Mouse (Mus musculus) T-cell, adult 2 months (primary cell): ENCODE data around the gene Clip3.

Source experiments
- DNase-seq: peaks from one replicate; pipeline ENCODE4 v3.0.0; 2022; ENCODE audit warnings: low spot score

The Clip3 gene

DNA sequence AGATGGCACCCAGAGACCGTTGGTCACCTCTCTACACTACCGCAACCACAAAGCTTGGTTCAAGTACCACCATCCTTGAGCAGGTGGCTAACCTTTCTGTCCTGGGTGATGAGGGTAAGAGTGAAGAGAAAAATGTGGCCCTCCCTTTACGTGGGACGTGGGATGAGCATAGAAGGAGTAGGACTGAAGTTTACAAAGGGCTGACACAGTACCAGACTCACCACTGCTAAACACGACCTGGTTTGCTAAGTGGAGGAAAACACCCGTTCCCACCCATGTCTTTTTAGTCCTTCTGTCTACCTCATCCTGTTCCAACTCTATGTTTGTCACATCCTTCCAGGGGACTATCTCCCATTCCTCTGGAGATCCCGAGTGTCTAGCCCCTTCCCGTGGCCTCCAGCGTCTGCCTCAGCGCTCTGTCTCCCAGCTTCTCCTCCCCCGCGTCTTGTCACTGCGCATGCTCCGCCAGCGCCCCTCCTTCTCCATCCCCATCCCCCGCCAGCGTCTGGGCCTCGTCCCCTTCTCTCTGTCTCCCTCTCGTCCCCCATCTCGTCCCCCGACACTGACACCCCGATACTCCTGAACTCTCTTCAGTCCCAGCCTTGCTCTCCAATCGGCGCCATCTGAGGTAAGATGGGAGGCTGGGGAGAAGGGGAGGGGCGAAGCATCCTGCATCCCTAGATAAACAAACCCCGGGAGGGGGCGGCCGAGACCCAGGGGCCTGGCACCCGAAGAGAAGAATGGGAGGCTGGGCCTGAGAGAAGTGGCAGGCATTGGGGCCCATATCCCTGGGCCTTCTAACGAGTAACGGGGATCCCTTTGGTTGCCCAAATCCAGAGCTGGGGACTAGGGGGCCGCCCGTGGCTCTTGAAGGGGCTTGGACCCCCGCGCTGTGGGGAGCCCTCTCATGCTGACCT is at the start of gene Clip3:
Gene Clip3, plus strand, starts transcription at position 514 of the 917 bp plus-strand sequence.
- DNase-seq: peak; percentile 16

DNA sequence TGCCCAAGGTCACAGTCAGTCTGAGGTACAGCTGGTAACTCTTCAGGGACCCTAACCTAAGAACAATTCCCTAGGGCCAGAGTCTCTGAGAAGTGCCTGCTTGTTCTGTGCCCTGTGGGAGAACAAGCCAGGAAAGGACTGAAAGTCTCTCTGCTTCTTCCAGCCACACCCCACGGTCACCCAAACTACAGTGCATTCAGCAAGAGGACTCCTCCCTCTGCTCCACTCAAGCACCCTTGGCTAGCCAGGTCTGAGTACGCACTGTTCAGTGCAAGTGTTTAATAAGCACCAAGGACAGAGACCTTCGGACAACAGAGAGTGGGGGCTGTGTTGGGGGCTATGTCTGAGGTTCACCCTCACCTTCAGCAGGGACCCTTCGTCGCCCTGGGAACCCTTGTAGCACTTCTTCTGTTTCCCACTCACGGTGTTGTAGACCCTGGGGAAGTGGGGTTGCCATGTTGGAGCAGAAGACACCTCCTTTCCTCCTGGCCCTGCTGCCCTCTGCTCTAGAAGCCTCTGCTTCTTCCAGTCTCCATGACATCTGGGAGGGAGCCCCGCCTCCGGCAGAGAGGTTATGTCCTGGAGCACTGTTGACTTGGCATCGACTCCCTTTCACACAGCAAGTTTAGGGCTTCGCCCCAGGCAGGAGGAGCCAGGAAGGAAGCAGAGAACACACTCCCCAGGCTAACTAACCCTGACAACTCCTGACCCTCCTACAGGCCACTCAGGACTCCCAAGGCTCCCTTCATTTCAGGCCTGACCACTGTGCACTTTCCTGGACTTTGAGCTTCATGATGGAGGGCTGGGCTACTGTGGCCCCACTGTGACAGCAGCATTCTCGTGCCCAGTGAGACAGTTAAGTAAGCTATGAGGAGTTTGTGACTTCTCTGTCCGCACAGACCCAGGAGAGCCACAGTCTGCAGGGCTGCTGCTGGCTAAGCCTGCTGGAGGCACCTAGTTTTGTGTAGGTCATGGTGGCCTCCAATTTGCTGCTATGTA is 39.3 kb upstream of the Clip3 start:
- DNase-seq: no peak

DNA sequence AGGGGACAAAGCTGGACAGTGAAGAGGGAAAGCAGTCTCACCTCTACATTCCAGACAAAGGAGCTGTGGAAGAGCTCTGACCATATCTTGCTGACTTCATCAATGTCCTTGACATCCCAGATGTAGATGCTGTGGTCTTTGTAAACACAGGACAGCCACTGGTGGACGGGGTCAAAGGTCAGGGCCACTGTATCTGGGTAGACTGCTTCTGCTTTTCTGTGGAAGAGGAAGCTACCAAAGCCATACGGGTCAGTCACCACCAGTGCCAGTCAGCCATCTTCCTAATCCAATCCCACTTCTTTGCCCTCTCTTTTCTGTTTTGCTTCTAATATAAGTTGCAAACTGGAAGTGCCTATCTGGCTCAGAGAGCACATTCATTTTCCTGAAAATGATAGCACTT is 26.5 kb upstream of the Clip3 start:
- DNase-seq: no peak

DNA sequence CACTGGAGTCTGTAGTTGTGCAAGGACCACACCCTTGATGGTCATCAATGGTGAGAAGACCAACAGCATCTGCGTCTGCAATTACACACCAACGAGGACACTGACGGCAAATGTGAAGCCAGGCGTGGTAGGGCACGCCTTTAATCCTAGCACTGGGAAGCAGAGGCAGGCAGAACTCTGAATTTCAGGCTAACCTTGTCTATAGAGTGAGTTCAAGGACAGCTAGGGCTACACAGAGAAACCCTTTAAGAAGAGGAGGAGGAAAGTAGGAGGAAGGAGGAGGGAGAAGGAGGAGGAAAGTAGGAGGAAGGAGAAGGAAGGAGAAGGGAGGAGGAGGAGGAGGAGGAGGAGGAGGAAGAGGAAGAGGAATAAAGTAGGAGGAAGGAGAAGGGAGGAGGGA is 26.0 kb upstream of the Clip3 start:
- DNase-seq: no peak

DNA sequence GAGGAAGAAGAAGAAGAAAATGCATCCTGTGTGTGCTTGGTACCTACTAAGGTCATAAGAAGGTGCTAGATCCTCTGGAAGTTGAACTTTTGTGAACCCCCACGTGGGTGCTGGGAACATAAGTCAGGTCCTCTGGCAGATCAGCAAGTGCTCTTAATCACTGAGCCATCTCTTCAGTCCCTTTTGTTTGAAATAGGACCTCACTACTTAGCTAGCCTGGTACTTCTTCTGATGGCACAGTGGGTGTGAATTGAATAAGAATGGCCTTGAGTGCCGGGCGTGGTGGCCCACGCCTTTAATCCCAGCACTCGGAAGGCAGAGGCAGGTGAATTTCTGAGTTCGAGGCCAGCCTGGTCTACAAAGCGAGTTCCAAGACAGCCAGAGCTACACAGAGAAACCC is 25.6 kb upstream of the Clip3 start:
- DNase-seq: no peak

DNA sequence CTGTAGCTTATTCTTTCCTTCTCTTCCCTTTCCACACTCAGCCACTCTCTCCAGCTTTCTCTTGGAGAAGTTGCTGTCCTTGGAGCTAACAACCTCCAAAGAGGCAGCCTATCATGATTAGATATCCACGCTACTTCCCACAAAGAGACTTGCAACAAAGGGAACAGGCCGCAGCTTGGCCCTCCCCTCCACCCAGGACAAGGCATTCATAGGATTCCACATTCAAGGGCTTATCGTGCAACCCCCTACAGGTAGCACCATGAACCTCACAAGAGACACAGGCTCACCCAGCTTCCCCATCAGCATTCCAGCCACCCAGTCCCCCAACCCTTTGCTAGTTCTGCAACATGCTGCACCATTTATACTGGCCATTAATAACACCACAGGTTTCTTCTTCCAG is 24.7 kb upstream of the Clip3 start:
- DNase-seq: no peak

DNA sequence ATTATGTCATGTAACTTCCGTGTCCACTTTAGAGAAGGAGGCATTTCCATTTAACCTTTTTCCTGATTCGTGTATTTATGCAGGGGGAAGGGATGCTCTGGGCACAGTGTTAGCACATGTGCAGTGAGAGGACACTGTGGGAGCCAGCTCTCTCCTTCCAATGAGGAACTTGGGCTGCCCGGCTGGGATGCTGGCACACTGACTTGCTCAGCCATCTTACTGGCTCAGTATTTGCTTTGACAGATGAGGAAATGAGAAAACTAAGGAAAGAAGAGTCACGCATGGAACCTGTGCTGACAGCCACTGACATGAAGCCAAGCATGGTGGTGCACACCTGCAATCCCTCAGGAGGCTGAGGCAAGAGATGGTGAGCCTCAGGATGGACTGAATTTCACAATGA is 21.9 kb upstream of the Clip3 start:
- no peak for DNase-seq

DNA sequence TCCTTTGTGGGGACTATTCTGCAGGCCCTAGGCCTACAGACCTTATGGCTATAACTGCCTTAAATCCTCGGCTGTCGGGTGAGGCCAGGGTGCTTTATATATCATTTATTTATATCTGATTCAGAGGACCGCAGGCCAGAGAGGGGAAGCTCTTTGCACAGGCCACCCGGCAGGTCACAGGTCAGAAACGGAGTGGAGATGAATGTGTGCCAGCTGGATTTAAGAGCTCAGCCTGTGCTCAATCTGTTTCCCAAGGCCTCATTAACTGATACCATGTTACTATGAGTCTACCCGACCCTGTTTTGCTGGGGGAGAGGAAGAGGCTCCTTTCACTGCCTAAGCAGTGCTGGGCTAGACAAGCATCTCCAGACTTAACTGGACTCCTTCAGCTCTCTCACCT is 17.1 kb upstream of the Clip3 start:
- no peak for DNase-seq

DNA sequence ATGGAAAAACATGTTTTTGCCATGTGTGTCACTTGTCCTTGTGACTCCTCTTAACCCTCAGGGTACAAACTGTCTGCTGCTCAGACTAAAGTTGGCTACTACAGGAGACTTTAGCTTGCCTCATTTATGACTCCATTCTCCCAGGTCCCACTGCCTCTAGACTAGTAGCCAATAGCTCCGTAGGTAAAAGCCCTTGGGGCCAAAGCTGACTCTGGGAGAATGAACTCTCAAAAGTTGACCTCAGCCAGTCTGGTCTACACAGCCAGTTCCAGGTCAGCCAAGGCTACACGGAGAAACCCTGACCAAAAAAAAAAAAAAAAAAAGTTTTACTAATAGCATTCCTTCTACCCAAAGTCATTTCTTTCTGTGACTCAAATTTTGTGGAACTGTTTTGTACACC is 12.6 kb upstream of the Clip3 start:
- no peak for DNase-seq

DNA sequence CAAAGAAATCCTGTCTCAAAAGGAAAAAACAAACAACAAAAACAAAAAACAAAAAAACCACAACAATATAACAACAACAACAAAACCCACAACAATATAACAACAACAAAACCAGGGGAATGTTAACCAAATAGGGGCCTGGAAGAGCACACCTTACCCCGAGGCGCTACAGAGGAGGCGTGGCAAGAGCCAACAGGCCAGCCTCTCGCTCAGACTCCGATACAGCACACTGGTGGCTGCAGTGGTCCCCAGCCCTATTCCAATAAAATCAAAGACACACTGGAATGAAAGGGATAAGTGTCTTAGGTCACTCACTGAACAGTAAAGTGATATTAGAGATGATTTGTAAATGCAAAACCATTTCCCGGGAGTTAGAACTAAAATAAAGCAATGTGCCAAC is 12.0 kb upstream of the Clip3 start:
- no peak for DNase-seq

DNA sequence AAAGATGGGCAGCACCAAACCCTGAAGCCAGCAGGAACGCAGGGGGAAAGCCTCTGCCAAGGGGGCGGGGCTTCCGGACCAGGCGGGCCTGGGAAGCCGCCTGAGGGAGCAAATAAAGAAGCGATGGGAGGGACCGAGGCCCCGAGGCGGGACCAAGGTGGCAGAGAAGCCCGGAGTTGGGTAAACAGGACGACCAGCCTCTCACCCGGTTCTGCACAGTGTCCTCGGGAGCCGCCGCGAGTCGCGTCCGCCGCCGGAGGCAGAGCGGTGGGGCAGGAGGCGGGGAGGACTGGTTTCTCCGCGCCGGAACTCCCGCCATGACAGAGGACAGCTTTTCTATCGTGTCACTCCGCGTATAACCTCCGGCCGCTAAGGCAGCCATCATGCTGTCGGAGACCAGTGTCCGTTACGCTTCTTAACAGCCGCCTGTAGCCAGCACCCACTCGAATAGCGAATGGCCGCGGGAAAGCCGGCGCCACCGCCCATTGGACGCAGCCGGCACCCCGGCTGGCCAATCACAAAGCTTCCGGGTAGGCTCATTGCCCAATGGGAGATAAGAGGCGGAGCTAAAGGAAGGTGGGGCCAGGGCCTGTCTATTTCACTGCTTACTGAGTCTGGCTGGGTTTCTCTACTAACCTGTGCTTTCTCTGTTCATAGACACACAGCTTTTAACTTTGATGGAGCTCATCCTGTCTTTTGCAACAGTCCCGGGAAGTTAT is 11.4 kb upstream of the Clip3 start, which contains the start of the genes Thap8 and Wdr62:
Gene Thap8, plus strand, starts transcription at position 144 of the 719 bp plus-strand sequence.
Gene Wdr62, minus strand, starts transcription at position 469 of the 719 bp plus-strand sequence.
- DNase-seq: peak; percentile 91

DNA sequence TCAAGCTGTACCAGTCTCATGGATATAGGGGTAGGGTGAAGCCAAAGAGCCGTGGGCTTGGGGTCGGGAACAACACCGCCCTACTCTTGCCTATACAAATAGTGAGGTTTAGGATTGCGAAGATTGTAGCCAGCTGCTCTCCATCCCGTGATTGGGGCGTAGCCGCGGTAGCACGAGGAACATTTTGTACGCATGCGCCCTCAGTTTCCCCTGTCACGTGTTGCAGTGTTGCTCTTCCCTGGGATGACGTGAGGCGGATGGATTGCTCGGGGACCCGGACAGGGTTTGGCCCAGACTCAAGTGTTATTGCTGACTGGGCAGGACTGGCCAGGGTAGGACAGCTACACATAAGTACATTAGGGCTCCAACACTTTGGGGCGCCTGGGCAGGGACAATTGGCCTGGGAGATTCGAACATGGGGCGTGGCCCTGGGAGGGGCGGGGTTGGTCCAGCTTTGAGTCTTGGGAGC is 10.8 kb upstream of the Clip3 start:
- peak; percentile 84 for DNase-seq

DNA sequence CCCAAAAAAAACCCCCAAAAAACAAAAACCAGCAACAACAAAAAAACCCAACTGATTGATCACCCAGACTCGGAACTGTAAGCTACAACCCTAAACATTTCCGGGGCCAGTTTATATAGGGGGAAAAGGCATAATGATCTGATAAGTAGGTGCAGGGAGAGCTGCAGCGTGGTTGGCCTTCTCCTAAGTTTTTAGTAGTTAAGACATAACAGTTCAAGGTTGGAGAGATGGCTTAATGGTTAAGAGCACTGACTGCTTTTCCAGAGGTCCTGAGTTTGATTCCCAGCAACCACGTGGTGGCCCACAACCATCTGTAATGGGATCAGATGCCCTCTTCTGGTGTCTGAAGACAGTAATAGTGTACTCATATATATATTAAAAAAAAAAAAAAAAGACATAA is 10.0 kb upstream of the Clip3 start:
- DNase-seq: no peak

DNA sequence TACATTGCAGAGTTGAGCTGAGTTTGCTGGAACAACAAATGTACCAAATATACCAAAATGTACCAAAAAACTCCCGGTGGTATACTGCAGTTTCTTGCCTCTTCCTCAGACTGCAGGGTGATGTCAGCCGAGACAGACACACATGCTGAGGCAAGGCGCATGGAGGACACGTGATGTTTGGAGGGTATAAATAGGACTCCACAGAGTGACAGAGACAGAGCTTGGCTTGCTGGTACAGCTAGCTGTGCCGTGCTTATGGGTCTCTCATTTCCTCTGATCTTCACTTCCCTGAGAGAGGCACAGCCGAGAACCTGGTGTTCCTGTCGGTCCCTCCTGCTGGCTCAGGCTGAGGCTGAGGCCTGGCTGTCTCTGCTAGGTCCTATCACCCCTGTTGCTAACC is 8.8 kb upstream of the Clip3 start:
- DNase-seq: no peak

DNA sequence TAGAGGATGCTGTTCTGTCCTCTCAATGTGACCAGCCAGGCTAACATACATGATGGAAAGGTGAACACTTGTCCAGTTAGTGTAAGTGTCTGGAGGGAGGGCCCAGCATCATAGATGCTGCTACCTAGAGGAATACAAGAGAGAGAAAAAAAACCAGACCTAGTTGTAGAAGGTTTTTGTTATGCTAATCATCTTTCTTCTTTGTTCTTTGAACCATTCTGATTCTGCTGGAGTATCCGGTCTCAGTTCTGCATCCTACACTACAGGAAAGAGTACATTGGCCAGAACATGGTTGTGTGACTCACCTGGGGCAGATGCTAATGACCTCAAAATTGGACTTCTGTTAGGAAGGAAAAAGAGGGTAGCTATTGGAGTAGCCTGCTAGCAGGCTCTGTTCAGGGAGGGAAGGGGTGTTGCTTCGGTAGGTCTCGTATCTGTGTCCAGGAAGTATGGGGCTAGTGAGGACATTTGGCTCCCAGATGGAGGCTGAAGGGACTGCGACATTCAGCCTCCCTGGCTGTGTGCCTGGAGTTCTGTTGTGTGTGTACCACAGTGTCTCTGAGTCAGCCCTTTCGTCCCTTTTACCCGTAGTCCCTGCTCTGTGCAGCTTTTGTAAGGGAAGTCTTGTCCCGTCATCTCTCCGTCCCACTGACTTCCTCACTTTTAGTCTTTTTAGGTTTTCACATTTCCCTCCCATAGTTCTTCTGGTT is 4.7 kb upstream of the Clip3 start:
- DNase-seq: no peak

DNA sequence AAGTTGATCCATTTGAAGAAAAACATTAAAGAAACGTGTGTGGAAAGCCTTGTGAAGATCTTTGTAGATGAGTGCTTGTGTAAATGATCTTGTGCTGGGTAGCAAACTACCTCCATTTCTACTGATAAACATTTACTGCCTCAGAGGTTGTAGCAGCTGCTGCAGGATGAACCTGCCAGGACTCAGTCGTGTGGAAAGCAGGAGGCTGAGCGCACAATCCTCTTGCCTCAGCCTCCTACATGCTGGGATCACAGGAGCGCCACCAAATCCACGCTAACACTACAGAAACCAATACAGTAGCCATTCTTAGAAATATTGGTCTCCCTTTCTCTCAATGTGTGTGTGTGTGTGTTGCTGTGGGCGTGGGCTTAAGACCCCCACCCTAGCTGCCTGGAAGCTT is 3.5 kb upstream of the Clip3 start:
- no peak for DNase-seq

DNA sequence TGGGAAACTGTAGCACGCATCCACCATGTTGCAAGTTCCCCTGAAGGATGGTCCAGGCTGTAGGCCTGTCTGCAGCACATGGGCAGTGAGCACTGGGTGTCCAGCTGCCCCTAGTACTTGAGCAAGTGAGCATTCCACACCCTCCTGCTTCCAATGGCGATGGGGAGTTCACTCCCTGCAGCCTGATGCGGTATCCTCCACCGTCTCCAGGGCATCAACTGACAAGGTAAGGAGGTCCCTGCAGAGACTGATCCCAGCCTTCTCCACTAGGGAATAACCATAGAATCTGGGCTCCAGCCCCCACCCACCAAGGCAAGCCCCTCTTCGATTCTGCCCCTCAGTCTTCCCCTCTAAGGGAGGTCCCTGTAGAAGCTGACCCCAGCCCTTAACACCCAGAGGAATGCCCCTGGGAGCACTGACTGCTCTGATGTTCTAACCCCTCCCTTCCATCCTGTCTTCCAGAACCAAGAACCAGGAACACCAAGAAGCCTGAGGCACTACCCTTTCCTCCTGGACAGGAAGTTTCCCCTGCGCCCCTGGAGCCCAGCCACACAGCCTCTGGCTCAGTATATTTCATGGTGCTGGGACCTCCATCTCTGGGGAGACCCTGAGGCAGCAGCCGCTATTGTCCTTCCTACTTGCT is 2.3 kb upstream of the Clip3 start:
- DNase-seq: no peak

DNA sequence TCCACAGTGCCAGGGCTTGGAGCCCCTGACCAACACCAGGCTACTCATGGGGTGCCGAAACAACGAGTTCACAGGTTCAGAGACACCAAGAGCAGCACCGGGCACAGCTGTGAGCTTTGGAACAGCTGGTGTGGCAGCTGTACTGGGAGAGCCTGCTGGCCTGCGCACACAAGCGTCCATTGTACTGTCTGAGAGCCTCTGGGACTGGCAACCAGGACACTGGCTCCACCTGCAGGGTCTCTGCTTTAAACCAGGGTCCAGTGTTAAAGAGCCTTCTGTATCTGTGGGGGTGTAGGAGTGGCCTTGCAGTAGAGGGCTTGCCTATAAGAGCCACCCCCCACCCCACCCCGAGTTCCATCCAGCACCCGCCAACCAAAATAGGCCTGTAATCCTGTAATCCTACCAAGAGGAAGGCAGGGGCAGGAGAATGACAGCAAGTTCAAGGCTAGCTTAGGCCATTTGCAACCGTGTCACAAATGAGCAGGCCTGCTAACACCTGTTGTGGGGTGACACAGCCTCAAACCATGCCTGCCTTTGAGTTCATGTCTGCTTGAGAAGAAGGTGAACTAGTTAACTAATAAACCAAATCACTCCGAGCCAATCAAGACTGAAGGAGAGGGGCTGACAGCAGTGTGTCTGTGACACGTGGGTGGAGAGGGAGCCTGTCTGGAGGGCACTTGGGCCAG is 1.7 kb upstream of the Clip3 start:
- DNase-seq: no peak

DNA sequence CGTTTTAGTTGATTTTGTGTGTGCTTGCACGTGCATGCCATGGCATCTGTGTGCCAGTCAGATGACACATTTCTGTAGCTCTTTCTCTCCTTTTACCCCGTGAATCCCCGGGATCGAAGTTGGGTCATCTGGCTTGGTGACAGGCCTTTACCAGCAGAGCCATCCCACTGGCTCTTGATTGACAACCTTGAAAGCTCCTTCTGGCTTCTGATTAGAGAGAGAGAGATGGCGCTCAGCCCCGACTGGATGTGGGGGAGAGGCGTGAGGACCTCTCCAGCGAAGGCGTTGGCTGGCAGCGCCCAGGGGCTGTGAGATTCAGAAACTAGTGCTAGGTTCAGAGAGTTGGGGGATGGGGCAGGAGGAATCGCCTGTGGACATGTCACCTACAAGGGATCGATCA is 2.3 kb downstream of the Clip3 start:
- no peak for DNase-seq

DNA sequence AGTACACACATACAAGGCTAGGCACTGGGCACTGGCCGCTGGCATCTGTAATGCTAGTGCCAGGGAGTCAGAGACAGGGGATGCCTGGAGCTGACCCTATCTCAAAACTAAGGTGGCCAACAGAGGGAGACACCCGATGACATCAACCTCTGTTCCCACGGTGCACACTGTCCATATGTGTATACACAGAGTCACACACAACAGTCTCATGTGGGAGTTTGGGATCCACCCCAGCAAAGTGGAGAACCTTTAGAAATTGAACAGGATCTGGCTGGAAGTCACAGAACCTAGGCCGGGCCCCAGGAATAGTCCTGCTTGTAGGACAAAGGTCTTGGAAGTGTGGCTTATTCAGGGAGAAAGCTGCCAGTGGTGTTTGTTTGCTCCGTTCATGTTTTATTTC is 2.8 kb downstream of the Clip3 start:
- DNase-seq: no peak
